Mouse (Mus musculus): ENCODE results near the gene Pou2f1.
"Not testable (repeated sequence)": the region's sequence is repeated elsewhere in the genome, so short reads cannot be mapped to it uniquely, and the experiment has no call there.

Pou2f1 gene

GRCm38 (mm10) chr1:166001904-166002489, 481 bp downstream of the Pou2f1 start:
- peak; percentile 74 for DNase-seq

- peak; percentile 68 for DNase-seq
These were observed 1.2 kb downstream of the Pou2f1 start for GRCm38 (mm10) chr1:166001121-166001903.

- DNase-seq = peak; percentile 28
These were observed 1.8 kb downstream of the Pou2f1 start for GRCm38 (mm10) chr1:166000601-166001120.

GRCm38 (mm10) chr1:165999709-166000108, 2.8 kb downstream of the Pou2f1 start:
- DNase-seq = no peak

- DNase-seq = no peak
These were observed 6.8 kb downstream of the Pou2f1 start for GRCm38 (mm10) chr1:165995661-165996055.

- not testable (repeated sequence) for DNase-seq
These were observed 7.3 kb downstream of the Pou2f1 start for GRCm38 (mm10) chr1:165995011-165995660.

- DNase-seq = no peak
These were observed 8.2 kb downstream of the Pou2f1 start for GRCm38 (mm10) chr1:165994279-165994678.

- no peak for DNase-seq
These were observed 9.0 kb downstream of the Pou2f1 start for GRCm38 (mm10) chr1:165993270-165994156.

- no peak for DNase-seq
These were observed 13.9 kb downstream of the Pou2f1 start for GRCm38 (mm10) chr1:165988536-165988935.

- no peak for DNase-seq
These were observed 14.4 kb downstream of the Pou2f1 start for GRCm38 (mm10) chr1:165988072-165988471.

- no peak for DNase-seq
These were observed 16.6 kb downstream of the Pou2f1 start for GRCm38 (mm10) chr1:165985743-165986360.

- no peak for DNase-seq
These were observed 17.3 kb downstream of the Pou2f1 start for GRCm38 (mm10) chr1:165985186-165985585.

- DNase-seq = peak; percentile 40
These were observed 25.6 kb downstream of the Pou2f1 start for GRCm38 (mm10) chr1:165976672-165977448.

GRCm38 (mm10) chr1:165969001-165969690, 33.3 kb downstream of the Pou2f1 start:
- no peak for DNase-seq

- peak; percentile 74 for DNase-seq
These were observed 35.3 kb downstream of the Pou2f1 start for GRCm38 (mm10) chr1:165967027-165967654.

GRCm38 (mm10) chr1:165966156-165966914, 36.1 kb downstream of the Pou2f1 start:
- DNase-seq = no peak

- no peak for DNase-seq
These were observed 40.7 kb downstream of the Pou2f1 start for GRCm38 (mm10) chr1:165961676-165962364.

GRCm38 (mm10) chr1:165958159-165958558, 44.3 kb downstream of the Pou2f1 start:
- no peak for DNase-seq

All from thymus, postnatal 4 days (tissue).